Mouse (Mus musculus) embryonic facial prominence, embryonic 12.5 days (tissue): ENCODE measurements around the gene Galnt18. TPM values are rescaled to one million over a fixed set of nuclear protein-coding genes. Genes with fewer than 3 reads are reported as not detected.

Experiments
- ATAC-seq: fragments of 200-750 bp; cut with Nextera tagmentation; 2 replicates; pipeline ENCODE4 v1.8.0; 2017; ENCODE audit not compliant: insufficient number of reproducible peaks, insufficient read depth, low FRiP score, low TSS enrichment
- H3K27ac ChIP-seq: fragments of 300-500 bp; sonication (generic); 2 replicates; pipeline ENCODE4 v1.5.1; 2016; ENCODE audit warnings: mild to moderate bottlenecking
- H3K27me3 ChIP-seq: fragments of 300-500 bp; sonication (generic); 2 replicates; pipeline ENCODE4 v1.6.1; 2016; ENCODE audit warnings: mild to moderate bottlenecking, moderate library complexity
- H3K36me3 ChIP-seq: fragments of 300-500 bp; sonication (generic); 2 replicates; pipeline ENCODE4 v1.6.1; 2016; ENCODE audit warnings: mild to moderate bottlenecking
- H3K4me1 ChIP-seq: fragments of 300-500 bp; sonication (generic); 2 replicates; pipeline ENCODE4 v1.6.1; 2016
- H3K4me2 ChIP-seq: fragments of 300-500 bp; sonication (generic); replicated peaks from 2 replicates; pipeline ENCODE4 v1.6.1; 2016; ENCODE audit warnings: mild to moderate bottlenecking, moderate library complexity
- H3K4me3 ChIP-seq: fragments of 300-500 bp; sonication (generic); 2 replicates; pipeline ENCODE4 v1.5.1; 2016; ENCODE audit warnings: mild to moderate bottlenecking
- H3K9ac ChIP-seq: fragments of 300-500 bp; sonication (generic); 2 replicates; pipeline ENCODE4 v1.6.1; 2016; ENCODE audit warnings: mild to moderate bottlenecking, moderate library complexity
- H3K9me3 ChIP-seq: fragments of 300-500 bp; sonication (generic); 2 replicates; pipeline ENCODE4 v1.6.1; 2016; ENCODE audit warnings: mild to moderate bottlenecking, moderate library complexity
- WGBS: fragments of 180-500 bp; shearing (Covaris S2); methylation state at CpG from one replicate; pipeline ENCODE4 v1.1.7; 2016; 5-methylcytosine and 5-hydroxymethylcytosine counted together
- polyA plus RNA-seq: library from polyadenylated mRNA; unstranded; fragments of >200 nt; fragmentation: Nextera tagmentation; extraction: Ambion mirVana; gene quantifications from 2 replicates; pipeline ENCODE4 v1.2.1, GENCODE M21; 2016

Galnt18 gene
- polyA plus RNA-seq, 1 experiment from 2014 or later = 12.6 TPM

DNA sequence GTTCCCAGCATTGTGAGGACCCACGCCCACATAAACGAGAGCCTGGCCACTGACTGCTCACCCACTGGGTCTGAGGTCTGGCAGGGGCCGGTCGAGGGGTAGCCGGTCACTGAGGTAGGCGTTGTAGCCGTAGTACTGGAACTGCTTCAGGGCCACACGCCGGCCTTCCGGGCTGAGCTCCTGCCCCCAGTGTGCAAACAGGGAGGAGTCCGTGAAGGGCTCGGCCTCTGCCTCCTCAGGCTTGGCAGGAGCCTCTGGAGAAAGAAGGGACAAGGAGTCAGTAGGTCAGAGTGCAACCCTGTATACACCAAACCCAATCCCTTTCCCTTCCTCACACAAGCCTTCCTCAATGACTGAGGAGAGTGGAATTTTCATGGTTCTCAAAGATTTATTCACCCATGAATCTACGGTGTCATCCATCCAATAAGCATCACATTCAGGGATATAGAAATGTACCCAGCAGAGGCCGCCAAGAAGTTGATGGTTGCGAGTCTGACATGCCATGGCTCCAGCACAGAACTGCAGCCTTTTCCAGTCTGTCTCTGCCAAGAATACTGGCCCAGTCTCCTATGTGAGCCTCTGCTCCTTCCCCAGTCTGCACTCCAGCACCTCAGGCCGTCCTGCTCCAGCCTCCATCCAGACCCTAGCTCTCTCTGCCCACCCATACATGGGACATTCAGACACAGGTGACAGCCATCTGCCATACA, 163.4 kb downstream of the Galnt18 start:
- H3K4me1 ChIP-seq = no peaks in the 10 kb centered on the region
- 67% methylated on average over 16 of the region's 16 CpGs for WGBS
- no peak overlapping the region for H3K4me2 ChIP-seq
- H3K27me3 ChIP-seq = no peaks in the 10 kb centered on the region
- no peak for ATAC-seq
- H3K27ac ChIP-seq = no peak overlapping the region
- H3K9me3 ChIP-seq = no peaks in the 10 kb centered on the region
- H3K36me3 ChIP-seq = no peaks in the 10 kb centered on the region
- no peak overlapping the region for H3K4me3 ChIP-seq
- no peak overlapping the region for H3K9ac ChIP-seq

DNA sequence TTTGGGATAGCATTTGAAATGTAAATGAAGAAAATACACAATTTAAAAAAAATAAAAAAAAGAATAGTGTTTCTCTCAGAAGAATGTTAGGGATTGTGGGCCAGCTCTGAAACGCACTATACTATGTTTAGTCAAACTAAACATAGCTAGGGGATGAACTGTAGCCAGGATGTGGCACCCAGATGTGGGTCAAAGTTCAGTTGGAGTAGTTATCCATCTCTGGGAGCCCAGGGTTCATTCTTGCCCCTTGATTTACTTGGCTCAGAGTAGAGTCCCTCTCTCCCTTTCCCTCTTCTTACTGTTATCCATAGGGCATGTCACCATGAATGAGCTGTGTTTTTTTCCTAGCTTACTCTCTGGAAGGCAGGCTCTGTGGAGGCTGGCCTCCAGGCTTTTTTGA, 165.3 kb downstream of the Galnt18 start:
- Histone ChIP-seq H3K9ac (no peak overlapping the region), H3K27me3 (no peaks in the 10 kb centered on the region), H3K36me3 (no peaks in the 10 kb centered on the region), H3K4me1 (no peaks in the 10 kb centered on the region), H3K9me3 (no peaks in the 10 kb centered on the region), H3K4me3 (no peak overlapping the region), H3K27ac (no peak overlapping the region), H3K4me2 (no peak overlapping the region)
- no peak for ATAC-seq
- WGBS = 69% methylated on average over 1 of the region's 1 CpGs

DNA sequence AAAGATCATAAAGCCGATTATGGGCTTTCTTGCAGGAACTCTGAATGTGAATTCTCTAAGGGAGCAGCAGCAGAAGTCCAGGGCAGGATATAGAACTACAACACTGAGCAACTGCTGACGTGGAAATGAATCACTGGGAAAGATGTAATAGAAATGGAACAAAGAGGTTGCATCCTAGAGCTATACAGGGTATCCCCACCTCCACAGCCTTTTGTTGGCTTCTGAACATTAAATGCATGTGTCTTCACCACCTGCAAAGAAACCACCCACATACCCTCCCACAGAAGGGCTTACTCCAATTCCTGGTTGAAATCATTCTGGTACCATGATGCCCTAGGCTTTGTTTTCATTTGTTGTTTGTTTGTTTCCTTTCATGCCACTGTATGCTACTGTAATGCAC, 172.3 kb downstream of the Galnt18 start:
- WGBS = 75% methylated on average over 2 of the region's 2 CpGs
- no peak for ATAC-seq

DNA sequence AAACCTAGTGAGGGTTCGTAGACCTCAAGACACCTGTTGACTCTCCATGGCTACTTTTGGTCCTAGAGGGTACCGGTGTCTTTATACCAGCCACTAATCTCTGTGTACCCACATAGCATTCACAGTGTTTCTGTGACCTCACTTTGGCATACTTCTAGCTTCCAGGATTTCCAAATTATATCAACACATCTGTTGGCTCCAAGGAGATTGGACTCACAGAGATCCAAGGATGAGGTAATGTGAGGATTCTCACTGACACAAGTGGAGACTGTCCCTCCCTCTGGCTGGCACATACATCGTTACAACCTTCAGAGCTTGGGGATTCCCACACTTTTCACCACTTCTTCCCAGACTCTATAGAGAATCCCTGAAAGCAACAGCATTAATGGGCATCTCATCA, 173.7 kb downstream of the Galnt18 start:
- H3K9me3 ChIP-seq = no peaks in the 10 kb centered on the region
- no peaks in the 10 kb centered on the region for H3K27me3 ChIP-seq
- 87% methylated on average over 3 of the region's 3 CpGs for WGBS
- H3K4me3 ChIP-seq = no peak overlapping the region
- no peak overlapping the region for H3K9ac ChIP-seq
- ATAC-seq = no peak
- H3K4me2 ChIP-seq = no peak overlapping the region
- no peaks in the 10 kb centered on the region for H3K4me1 ChIP-seq
- no peaks in the 10 kb centered on the region for H3K36me3 ChIP-seq
- H3K27ac ChIP-seq = no peak overlapping the region

More for the DNA sequence above, 172.3 kb downstream of the Galnt18 start:
- no peak overlapping the region for H3K9ac ChIP-seq
- no peaks in the 10 kb centered on the region for H3K36me3 ChIP-seq
- H3K4me3 ChIP-seq = no peak overlapping the region
- no peak overlapping the region for H3K27ac ChIP-seq
- H3K4me1 ChIP-seq = no peaks in the 10 kb centered on the region
- no peak overlapping the region for H3K4me2 ChIP-seq
- no peaks in the 10 kb centered on the region for H3K27me3 ChIP-seq
- no peaks in the 10 kb centered on the region for H3K9me3 ChIP-seq

DNA sequence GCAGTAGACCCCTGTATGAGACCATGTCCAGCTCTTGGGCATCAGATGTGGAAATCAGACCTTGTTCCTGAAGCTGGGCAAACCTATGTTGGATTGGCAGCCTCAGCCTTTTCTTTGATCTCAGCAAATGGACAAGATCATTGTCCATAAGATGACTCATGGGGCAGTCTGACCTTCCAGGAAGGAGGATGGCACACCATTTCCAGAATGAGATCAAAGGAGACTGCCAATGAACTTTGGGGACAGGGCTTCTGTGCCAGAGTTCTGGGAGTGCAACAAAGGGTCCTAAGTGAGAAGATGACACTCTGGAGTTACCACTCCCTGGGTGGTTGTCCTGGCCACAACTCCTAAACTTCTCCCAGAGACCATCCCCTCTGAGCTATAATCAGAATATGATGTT, 174.1 kb downstream of the Galnt18 start:
- no peaks in the 10 kb centered on the region for H3K36me3 ChIP-seq
- H3K4me1 ChIP-seq = peaks cover 1% of the 10 kb centered on the region; the same call in 1 of the 2 replicates
- H3K9ac ChIP-seq = no peak overlapping the region
- no peaks in the 10 kb centered on the region for H3K27me3 ChIP-seq
- no peak overlapping the region for H3K4me2 ChIP-seq
- H3K9me3 ChIP-seq = no peaks in the 10 kb centered on the region
- no peak for ATAC-seq
- no peak overlapping the region for H3K27ac ChIP-seq
- no peak overlapping the region for H3K4me3 ChIP-seq

DNA sequence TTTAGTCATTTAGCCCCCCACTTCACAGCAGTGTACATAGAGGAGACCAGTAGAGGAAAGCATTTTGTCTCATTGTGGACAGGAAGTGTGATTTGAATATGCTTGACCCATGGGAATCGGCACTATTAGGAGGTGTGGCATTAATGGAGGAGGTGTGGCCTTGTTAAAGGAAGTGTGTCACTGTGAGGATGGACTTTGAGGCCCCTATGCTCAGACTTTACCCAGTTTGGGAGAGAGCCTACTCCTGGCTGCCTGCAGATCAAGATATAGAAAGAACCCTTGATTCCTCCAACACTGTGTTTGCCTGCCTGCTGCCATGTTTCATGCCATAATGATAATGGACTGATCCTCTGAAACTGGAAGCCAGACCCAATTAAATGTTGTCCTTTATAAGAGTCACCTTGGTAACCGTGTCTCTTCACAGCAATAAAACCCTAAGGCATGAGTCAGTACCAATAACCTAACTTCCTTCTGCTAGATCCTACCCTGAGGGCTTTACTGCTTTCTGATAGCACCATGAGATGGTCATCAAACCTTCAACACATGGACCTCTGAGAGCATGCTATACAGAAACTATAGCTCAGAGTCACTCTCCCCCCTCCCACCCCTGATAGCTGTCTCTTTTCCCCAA, 175.1 kb downstream of the Galnt18 start:
- H3K4me3 ChIP-seq = no peak overlapping the region
- 84% methylated on average over 2 of the region's 2 CpGs for WGBS
- no peaks in the 10 kb centered on the region for H3K36me3 ChIP-seq

DNA sequence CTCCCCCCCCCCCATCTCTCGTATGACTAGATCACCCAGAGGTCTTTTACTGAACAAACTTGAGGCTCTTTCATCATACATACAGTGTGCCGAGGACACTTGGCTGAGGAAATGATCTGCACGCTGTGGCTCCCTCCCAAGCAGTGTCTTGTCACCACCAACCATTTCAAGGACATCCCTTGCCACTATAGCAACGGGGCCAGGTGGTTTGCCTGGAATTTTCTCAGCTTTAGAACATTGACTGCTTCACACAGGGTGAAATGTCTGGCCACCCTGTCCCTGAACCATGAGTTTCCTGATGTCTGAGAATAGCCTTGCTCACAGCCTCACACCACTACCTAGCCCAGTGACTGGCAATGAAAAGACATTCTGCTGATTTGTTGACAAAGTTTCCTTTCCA, 176.6 kb downstream of the Galnt18 start:
- ATAC-seq = no peak

More for the DNA sequence above, 175.1 kb downstream of the Galnt18 start:
- Histone ChIP-seq H3K9ac (no peak overlapping the region), H3K27ac (no peak overlapping the region), H3K27me3 (no peaks in the 10 kb centered on the region), H3K4me2 (no peak overlapping the region), H3K4me1 (peaks cover 3% of the 10 kb centered on the region; the same call in 1 of the 2 replicates), H3K9me3 (no peaks in the 10 kb centered on the region)
- no peak for ATAC-seq

DNA sequence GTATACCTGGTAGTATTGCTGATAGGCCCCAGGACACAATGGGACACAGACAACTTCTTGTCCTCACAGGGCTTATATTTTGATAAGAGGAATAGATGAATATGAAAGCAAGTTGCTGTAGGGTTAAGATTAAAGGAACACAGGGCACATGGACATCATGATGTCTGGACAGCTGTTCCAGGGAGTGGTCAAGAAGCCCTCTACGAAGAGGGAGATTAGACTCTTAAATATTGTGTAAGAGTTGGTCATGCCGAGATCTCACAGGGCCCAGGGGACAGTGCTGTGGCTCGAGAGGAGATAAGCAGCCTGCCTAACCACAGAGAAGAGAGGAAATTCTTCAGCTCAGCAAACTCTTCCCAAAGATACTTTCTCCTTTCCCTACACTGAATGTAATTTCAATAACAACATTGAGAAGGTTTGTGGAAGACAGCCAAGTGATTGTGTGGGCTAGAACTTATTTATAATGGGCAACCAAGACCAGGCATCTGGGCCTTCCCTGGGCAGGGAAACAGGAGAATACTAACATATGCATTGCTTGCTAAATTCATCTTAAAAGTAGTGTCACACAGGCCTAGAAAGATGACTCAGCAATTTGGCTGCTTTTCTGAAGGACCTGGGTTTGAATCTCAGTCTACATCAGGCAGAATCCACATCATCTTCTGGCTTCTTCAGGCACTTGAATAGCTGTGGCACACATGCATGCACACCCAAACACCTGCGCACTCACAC, 178.3 kb downstream of the Galnt18 start:
- H3K4me2 ChIP-seq = no peak overlapping the region
- WGBS = 69% methylated on average over 4 of the region's 4 CpGs
- H3K4me1 ChIP-seq = peaks cover 3% of the 10 kb centered on the region; the same call in 1 of the 2 replicates
- no peaks in the 10 kb centered on the region for H3K27me3 ChIP-seq
- ATAC-seq = no peak
- no peak overlapping the region for H3K9ac ChIP-seq
- H3K9me3 ChIP-seq = no peaks in the 10 kb centered on the region
- no peaks in the 10 kb centered on the region for H3K36me3 ChIP-seq
- H3K27ac ChIP-seq = no peak overlapping the region; the same call in 1 of the 2 replicates
- no peak overlapping the region for H3K4me3 ChIP-seq

More for the DNA sequence above, 176.6 kb downstream of the Galnt18 start:
- H3K4me2 ChIP-seq = no peak overlapping the region
- H3K36me3 ChIP-seq = no peaks in the 10 kb centered on the region
- no peak overlapping the region for H3K9ac ChIP-seq
- 72% methylated on average over 4 of the region's 4 CpGs for WGBS
- peaks cover 3% of the 10 kb centered on the region; the same call in 1 of the 2 replicates for H3K4me1 ChIP-seq
- no peaks in the 10 kb centered on the region for H3K9me3 ChIP-seq
- H3K4me3 ChIP-seq = no peak overlapping the region
- H3K27me3 ChIP-seq = no peaks in the 10 kb centered on the region
- no peak overlapping the region for H3K27ac ChIP-seq

DNA sequence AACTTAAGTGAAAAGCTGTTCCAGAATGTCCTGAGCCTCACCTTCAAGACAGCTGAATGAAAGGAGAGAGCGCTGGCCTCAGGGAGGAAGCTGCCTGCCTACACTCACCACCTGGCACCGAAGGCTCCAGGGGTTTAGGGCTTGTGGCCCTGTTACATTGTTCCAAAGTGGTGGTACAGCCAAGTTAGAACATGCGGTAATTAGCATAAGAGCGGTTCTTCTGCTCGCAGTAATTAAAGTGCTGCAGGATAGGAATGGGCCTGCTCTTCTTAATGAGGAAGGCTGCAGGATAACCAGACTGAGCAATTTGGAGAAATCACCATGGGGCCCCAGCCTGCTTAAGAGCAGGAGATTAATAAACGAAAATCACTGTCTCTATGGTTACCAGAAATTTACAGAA, 179.0 kb downstream of the Galnt18 start:
- no peaks in the 10 kb centered on the region for H3K36me3 ChIP-seq
- peaks cover 3% of the 10 kb centered on the region; the same call in 1 of the 2 replicates for H3K4me1 ChIP-seq
- WGBS = 37% methylated on average over 6 of the region's 6 CpGs
- H3K4me3 ChIP-seq = no peak overlapping the region
- no peak overlapping the region for H3K9ac ChIP-seq
- no peak for ATAC-seq
- no peaks in the 10 kb centered on the region for H3K27me3 ChIP-seq
- no peaks in the 10 kb centered on the region for H3K9me3 ChIP-seq
- no peak overlapping the region for H3K4me2 ChIP-seq
- H3K27ac ChIP-seq = no peak overlapping the region

DNA sequence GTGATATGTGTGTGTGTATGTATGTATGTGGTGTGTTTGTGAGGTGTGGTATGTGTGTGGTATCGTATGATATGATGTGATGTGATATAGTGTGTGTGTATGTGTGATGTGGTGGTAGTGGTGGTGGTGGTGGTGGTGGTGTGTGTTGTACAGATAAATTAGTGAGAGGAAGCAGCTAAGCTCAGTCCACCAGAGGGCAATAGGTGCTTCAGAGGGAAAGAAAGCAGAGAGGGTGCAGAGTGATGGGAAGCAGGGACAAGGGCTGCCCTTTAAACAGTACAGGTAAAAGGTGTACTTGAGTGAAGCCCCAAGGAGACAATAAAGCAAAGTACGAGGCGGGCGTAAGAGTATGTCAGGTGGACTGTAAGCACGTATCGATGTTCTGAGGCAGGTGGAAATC, 186.1 kb downstream of the Galnt18 start:
- H3K9me3 ChIP-seq = no peaks in the 10 kb centered on the region
- WGBS = 88% methylated on average over 6 of the region's 6 CpGs
- no peak for ATAC-seq
- H3K27ac ChIP-seq = no peak overlapping the region
- no peak overlapping the region for H3K9ac ChIP-seq
- H3K4me3 ChIP-seq = no peak overlapping the region
- no peaks in the 10 kb centered on the region for H3K27me3 ChIP-seq
- H3K36me3 ChIP-seq = no peaks in the 10 kb centered on the region
- H3K4me2 ChIP-seq = no peak overlapping the region
- no peaks in the 10 kb centered on the region for H3K4me1 ChIP-seq

DNA sequence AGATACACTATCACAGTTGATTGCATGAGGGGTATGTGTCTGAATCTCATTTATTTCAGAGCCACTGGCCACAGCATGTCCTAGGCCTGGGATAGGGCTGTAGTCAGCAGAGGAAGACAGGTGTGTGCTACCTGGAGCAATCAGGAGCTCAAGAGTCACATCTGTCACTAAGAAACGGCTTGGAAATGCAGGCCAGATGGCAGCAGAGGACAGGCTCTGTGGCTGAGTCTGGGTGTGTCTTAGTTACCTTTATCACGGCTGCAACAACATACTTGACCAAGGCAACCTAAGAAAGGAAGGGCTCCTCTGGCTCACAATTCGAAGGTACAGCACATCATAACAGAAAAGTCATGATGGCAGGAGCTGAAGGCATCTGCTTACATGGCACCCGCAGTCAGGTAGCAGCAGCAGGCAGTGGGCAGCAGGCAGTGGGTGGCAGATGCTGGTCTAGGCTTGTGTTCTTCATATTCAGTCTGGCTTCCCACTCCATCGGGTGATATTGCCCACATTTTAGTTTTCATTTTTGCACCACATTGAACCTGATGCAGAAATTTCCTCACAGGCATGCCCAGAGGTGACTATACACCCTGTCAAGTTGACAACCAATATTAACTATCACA, 190.2 kb downstream of the Galnt18 start:
- Histone ChIP-seq H3K4me2 (no peak overlapping the region), H3K27ac (no peak overlapping the region), H3K4me1 (0 out of 2 replicates have a peak, but pooled peaks cover 3% of the 10 kb centered on the region), H3K4me3 (no peak overlapping the region), H3K9ac (no peak overlapping the region), H3K9me3 (no peaks in the 10 kb centered on the region), H3K36me3 (no peaks in the 10 kb centered on the region), H3K27me3 (no peaks in the 10 kb centered on the region)
- WGBS = 74% methylated on average over 5 of the region's 5 CpGs
- no peak for ATAC-seq
